Mouse (Mus musculus): ENCODE results near the gene N6amt1. TPM values are rescaled to one million over a fixed set of nuclear protein-coding genes. Genes with fewer than 3 reads are reported as not detected.

N6amt1 gene
- total and polyA plus RNA-seq, 3 experiments, result 10.8 to 23.3 (median 18.2) TPM

DNA sequence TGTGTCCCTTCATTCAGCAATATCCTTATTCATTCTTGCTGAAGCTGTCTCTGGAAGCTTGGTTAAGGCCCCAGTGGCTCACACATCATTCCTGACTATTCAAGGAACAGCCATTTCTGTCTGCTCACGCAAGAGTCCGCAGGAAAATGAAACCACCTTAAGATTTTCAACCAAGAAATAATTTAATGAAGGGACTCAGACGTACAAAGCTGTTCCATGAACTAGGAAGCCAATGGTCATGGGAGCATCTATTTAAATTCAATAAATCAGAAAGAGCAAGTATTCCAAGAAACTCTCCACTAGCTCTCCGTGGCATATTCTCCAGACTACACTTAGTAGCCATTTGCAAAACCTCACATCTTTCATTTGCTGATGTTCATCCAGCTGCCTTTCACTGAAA lies 43.3 kb upstream of the N6amt1 start:
- Histone ChIP-seq H3K27me3 (replicated peaks) (no peaks in the 10 kb centered on the region), H3K4me3 (replicated peaks in 1 of 3; ENCODE audit: low read depth in 2 of 3, low read length in 2 of 3, poor library complexity in 1 of 3) (no peak overlapping the region), H3K4me2 (ENCODE audit: insufficient read depth, low read depth, poor library complexity, severe bottlenecking) (peak overlapping the region; percentile 67), H3K36me3 (replicated peaks in 1 of 2; ENCODE audit: control insufficient read depth in 1 of 2, insufficient read depth in 1 of 2, low read length in 1 of 2) (no peaks in the 10 kb centered on the region), H3K4me1 (ENCODE audit: control insufficient read depth in 1 of 2, insufficient read depth in 2 of 2) (peaks cover 0 to 4% of the 10 kb centered on the region in 2 experiments; a peak in 1 of 4 replicates), H3K9me3 (replicated peaks; ENCODE audit: low read length) (no peaks in the 10 kb centered on the region), H3K27ac (ENCODE audit: insufficient read depth, low read depth) (no peak overlapping the region), H3K9ac (ENCODE audit: insufficient read depth, low read depth) (no peak overlapping the region), H3K79me2 (replicated peaks; ENCODE audit: control insufficient read depth, extremely low read depth, insufficient read depth, poor library complexity, severe bottlenecking) (no peaks in the 10 kb centered on the region)
- TF ChIP-seq TCF12 (IDR thresholded peaks at IDR 0.05; ENCODE audit: low read depth, low read length) (no peak), USF2 (conservative IDR thresholded peaks at IDR 0.05; ENCODE audit: low read depth, low read length) (no peak), POLR2AphosphoS2 (IDR thresholded peaks at IDR 0.05; ENCODE audit: low read depth, low read length) (no peak), CTCF (conservative IDR thresholded peaks at IDR 0.05 in 1 of 2, IDR thresholded peaks at IDR 0.05 in 1 of 2; ENCODE audit: low read depth in 2 of 2, low read length in 2 of 2) (no peak), NELFE (IDR thresholded peaks at IDR 0.05; ENCODE audit: low read depth, low read length) (no peak), JUN (IDR thresholded peaks at IDR 0.05; ENCODE audit: insufficient read depth, low read depth, low read length) (no peak), RCOR1 (conservative IDR thresholded peaks at IDR 0.05; ENCODE audit: low read depth, low read length) (no peak), BHLHE40 (IDR thresholded peaks at IDR 0.05; ENCODE audit: low read depth, low read length) (no peak), ELF1 (IDR thresholded peaks at IDR 0.05; ENCODE audit: low read depth, low read length) (no peak), HCFC1 (IDR thresholded peaks at IDR 0.05; ENCODE audit: low read depth, low read length) (no peak), KAT2A (IDR thresholded peaks at IDR 0.05; ENCODE audit: insufficient replicate concordance, low read length) (no peak), MXI1 (IDR thresholded peaks at IDR 0.05; ENCODE audit: low read depth, low read length) (no peak), GABPA (IDR thresholded peaks at IDR 0.05; ENCODE audit: insufficient replicate concordance, low read depth, low read length) (no peak), SIN3A (IDR thresholded peaks at IDR 0.05; ENCODE audit: low read length) (no peak), MYC (IDR thresholded peaks at IDR 0.05; ENCODE audit: low read depth, low read length) (no peak), ZNF384 (IDR thresholded peaks at IDR 0.05; ENCODE audit: low read depth, low read length) (no peak), MAX (IDR thresholded peaks at IDR 0.05; ENCODE audit: low read length) (no peak), MAZ (IDR thresholded peaks at IDR 0.05; ENCODE audit: low read depth, low read length) (no peak), SMC3 (IDR thresholded peaks at IDR 0.05; ENCODE audit: low read depth, low read length) (no peak), CHD1 (IDR thresholded peaks at IDR 0.05; ENCODE audit: low read depth, low read length) (no peak)
- in situ Hi-C loops (cut with MboI; ENCODE audit: low pct_ligation_motif_present, low pct_unique_long_range_greater_than_20kb, low sequenced_read_pairs), result no loop called here
- DNase-seq (ENCODE audit: extremely low read depth), result no peak
- dilution Hi-C loops (cut with MboI; ENCODE audit: extremely low pct_ligation_motif_present, extremely low pct_unique_long_range_greater_than_20kb, low sequenced_read_pairs), result no loop called here

DNA sequence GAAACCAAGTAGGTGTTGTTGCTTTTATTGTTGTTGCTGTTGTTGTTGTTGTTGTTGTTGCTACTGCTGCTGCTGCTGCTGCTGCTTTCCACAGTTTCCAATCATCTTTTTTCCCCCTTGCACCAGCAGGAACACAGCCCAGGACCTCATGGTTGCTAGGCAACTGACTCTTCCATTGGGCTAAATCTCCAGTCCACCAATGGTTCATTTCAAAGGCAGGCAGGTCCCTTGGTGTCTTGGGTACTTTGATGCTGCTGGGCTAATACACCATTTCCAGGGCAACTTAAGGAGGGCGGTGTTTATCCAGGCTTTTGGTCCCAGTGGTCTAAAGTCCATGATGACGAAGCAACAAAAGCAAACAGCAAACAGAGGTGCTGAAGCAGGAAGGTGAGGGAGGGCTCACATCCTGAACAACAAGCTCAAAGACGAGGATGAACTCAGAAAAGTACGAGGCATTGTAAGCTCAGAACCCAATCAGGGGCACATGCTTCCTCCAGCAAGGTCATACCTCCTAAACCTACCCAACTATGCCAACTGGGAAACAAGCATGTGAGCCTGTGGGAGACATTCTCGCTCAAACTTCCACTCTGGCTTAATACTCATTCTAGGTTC lies 35.7 kb upstream of the N6amt1 start:
- H3K36me3 ChIP-seq (replicated peaks in 1 of 2; ENCODE audit: control insufficient read depth in 1 of 2, insufficient read depth in 1 of 2, low read length in 1 of 2), result no peaks in the 10 kb centered on the region
- H3K27ac ChIP-seq (ENCODE audit: insufficient read depth, low read depth), result no peak overlapping the region
- H3K79me2 ChIP-seq (replicated peaks; ENCODE audit: control insufficient read depth, extremely low read depth, insufficient read depth, poor library complexity, severe bottlenecking), result no peaks in the 10 kb centered on the region
- no peaks in the 10 kb centered on the region for H3K9me3 ChIP-seq (replicated peaks; ENCODE audit: low read length)
- no peak overlapping the region for H3K4me3 ChIP-seq (replicated peaks in 1 of 3; ENCODE audit: low read depth in 2 of 3, low read length in 2 of 3, poor library complexity in 1 of 3)
- no peak overlapping the region for H3K9ac ChIP-seq (ENCODE audit: insufficient read depth, low read depth)
- H3K4me2 ChIP-seq (ENCODE audit: insufficient read depth, low read depth, poor library complexity, severe bottlenecking), result no peak overlapping the region
- no peaks in the 10 kb centered on the region; a peak in 1 of 4 replicates for H3K4me1 ChIP-seq (ENCODE audit: control insufficient read depth in 1 of 2, insufficient read depth in 2 of 2)
- no peak for DNase-seq (ENCODE audit: extremely low read depth)
- no peak for TF ChIP-seq MEF2A (IDR thresholded peaks at IDR 0.05; ENCODE audit: borderline replicate concordance, low read depth, low read length)
- no peak for TF ChIP-seq HCFC1 (IDR thresholded peaks at IDR 0.05; ENCODE audit: low read depth, low read length)
- TF ChIP-seq JUN (IDR thresholded peaks at IDR 0.05; ENCODE audit: insufficient read depth, low read depth, low read length), result no peak
- TF ChIP-seq RCOR1 (conservative IDR thresholded peaks at IDR 0.05; ENCODE audit: low read depth, low read length), result no peak
- no peak for TF ChIP-seq NELFE (IDR thresholded peaks at IDR 0.05; ENCODE audit: low read depth, low read length)
- no peak for TF ChIP-seq CHD2 (IDR thresholded peaks at IDR 0.05; ENCODE audit: low read length)
- TF ChIP-seq EP300 (IDR thresholded peaks at IDR 0.05; ENCODE audit: low read length), result no peak
- no peak for TF ChIP-seq NRF1 (IDR thresholded peaks at IDR 0.05; ENCODE audit: low read depth, low read length)
- TF ChIP-seq SMC3 (IDR thresholded peaks at IDR 0.05; ENCODE audit: low read depth, low read length), result no peak
- no peak for TF ChIP-seq ZC3H11A (IDR thresholded peaks at IDR 0.05; ENCODE audit: low read depth, low read length)
- no peak for TF ChIP-seq MAZ (IDR thresholded peaks at IDR 0.05; ENCODE audit: low read depth, low read length)
- no peak for TF ChIP-seq ZMIZ1 (IDR thresholded peaks at IDR 0.05; ENCODE audit: low read depth, low read length)
- no peak for TF ChIP-seq ZKSCAN1 (IDR thresholded peaks at IDR 0.05; ENCODE audit: borderline replicate concordance, low read depth, low read length)
- no peak for TF ChIP-seq RAD21 (IDR thresholded peaks at IDR 0.05; ENCODE audit: low read depth, low read length)
- TF ChIP-seq CTCF (conservative IDR thresholded peaks at IDR 0.05 in 1 of 2, IDR thresholded peaks at IDR 0.05 in 1 of 2; ENCODE audit: low read depth in 2 of 2, low read length in 2 of 2), result no peak
- peaks cover 1% of the 10 kb centered on the region for H3K27me3 ChIP-seq (replicated peaks)
- dilution Hi-C loops (cut with MboI; ENCODE audit: extremely low pct_ligation_motif_present, extremely low pct_unique_long_range_greater_than_20kb, low sequenced_read_pairs) (no loop called here), in situ Hi-C loops (cut with MboI; ENCODE audit: low pct_ligation_motif_present, low pct_unique_long_range_greater_than_20kb, low sequenced_read_pairs) (no loop called here)
